Mouse (Mus musculus) left cerebral cortex, adult 2 months (tissue): ENCODE data around the gene Rabgap1l. TPM values are rescaled to one million over a fixed set of nuclear protein-coding genes. Genes with fewer than 3 reads are reported as not detected.
"Not testable (repeated sequence)": the region's sequence is repeated elsewhere in the genome, so short reads cannot be mapped to it uniquely, and the experiment has no call there.

Source experiments
- DNase-seq, 2 experiments: peaks; one replicate each; pipeline ENCODE4 v3.0.0; 2021 to 2022; ENCODE audit warnings: low spot score in 2 of 2, mixed read lengths in 1 of 2; ENCODE audit errors: extremely low spot score in 1 of 2
- H3K27ac ChIP-seq: fragments of 200-600 bp; 2 replicates; pipeline ENCODE4 v1.8.1; 2022
- H3K4me3 ChIP-seq: fragments of 200-600 bp; 2 replicates; pipeline ENCODE4 v1.8.1; 2022
- CTCF ChIP-seq: fragments of 200-600 bp; IDR thresholded peaks from 2 replicates; pipeline ENCODE4 v1.8.1; 2022; ENCODE audit warnings: antibody characterized with exemption, mild to moderate bottlenecking, moderate library complexity
- intact Hi-C: fragments of 180-260 bp; cut with DNase I; formaldehyde crosslinking; loops from one replicate; pipeline ENCODE4 v1.15.1; 2025
- total RNA-seq, 2 experiments: library from RNA; stranded (reverse); gene quantifications; 2 replicates each; pipeline ENCODE4 v1.2.3; 2021

Gene Rabgap1l
- total RNA-seq, 2 experiments from 2014 or later: 195 to 202 TPM

- Histone ChIP-seq H3K4me3 (no peak overlapping the region), H3K27ac (no peak overlapping the region)
- TF ChIP-seq CTCF: no peak
- intact Hi-C loops: no loop called here
- DNase-seq: no peak
These were observed 186.6 kb downstream of the Rabgap1l start for GRCm38 (mm10) chr1:160606425-160606824.

GRCm38 (mm10) chr1:160603312-160603711, 189.7 kb downstream of the Rabgap1l start:
- DNase-seq, intact Hi-C loops, H3K4me3 ChIP-seq, H3K27ac ChIP-seq: not testable (repeated sequence)

DNA sequence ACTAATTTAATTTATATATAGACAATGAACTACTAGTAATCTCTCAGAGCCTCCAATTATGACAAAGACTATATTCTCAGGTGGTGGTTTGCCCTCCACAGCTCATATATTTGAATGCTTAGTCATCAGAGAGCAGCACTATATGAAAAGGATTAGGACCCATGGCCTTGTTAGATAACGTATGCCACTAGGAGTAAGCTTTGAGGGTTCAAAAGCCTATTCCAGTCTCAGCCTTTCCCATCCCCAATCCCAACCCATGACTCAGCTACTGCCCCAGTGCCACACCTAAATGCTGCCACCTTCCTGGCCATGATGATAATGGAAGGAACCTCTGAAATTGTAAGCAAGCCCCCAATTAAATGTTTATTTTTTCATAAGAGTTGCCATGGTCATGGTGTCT, 195.6 kb downstream of the Rabgap1l start:
- DNase-seq: no peak
- intact Hi-C loops: no loop called here
- no peak overlapping the region for H3K27ac ChIP-seq
- TF ChIP-seq CTCF: no peak
- H3K4me3 ChIP-seq: no peak overlapping the region

DNA sequence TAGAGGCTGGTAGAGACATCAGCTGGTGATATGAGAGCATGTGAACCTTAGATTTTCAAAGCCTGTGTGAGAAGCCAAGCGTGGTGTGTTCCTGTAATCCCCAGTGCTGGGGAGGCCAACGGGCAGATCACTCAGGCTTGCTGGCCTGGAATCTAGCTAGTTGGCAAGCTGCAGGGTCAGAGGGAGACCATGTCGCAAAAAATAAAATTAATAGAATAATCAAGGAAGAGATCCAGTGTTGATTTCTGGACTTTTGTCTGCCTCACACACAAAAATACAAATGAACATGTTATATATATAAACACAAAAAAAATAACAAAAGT, 196.1 kb downstream of the Rabgap1l start:
- Histone ChIP-seq H3K27ac (no peak overlapping the region), H3K4me3 (no peak overlapping the region)
- DNase-seq: no peak
- intact Hi-C loops: no loop called here
- TF ChIP-seq CTCF: no peak

DNA sequence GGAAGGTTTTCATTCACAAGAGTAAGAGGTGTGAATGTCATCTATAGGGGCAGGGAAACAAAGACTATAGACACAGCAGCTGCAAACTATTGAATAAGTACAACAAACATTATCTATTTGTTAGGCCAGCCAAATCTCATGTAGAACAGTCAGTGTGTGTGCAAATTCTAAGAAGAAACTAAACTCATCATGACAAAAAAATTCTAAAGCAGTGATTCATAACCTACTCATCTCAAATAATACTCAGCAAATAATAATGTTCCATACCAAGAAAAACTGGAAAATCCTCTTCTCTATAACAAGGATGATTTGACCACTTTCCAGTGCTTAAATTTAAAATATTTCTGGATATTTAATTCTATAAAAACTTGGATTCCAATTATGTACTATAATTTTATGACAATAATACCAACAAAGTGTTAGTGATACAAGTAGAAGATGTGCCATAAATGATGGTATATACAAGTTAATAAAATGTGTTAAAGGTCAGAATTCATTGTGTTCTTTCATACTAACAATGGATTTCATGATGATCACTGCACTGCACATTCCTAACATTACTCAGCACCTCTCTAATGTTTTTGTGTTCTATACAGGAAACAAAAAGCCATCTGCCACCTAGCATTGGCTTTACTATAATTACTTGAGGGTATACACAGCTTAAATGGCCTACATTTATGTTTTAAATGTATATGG, 196.6 kb downstream of the Rabgap1l start:
- no peak for DNase-seq
- no peak for TF ChIP-seq CTCF
- no peak overlapping the region for H3K27ac ChIP-seq
- H3K4me3 ChIP-seq: no peak overlapping the region
- intact Hi-C loops: no loop called here

DNA sequence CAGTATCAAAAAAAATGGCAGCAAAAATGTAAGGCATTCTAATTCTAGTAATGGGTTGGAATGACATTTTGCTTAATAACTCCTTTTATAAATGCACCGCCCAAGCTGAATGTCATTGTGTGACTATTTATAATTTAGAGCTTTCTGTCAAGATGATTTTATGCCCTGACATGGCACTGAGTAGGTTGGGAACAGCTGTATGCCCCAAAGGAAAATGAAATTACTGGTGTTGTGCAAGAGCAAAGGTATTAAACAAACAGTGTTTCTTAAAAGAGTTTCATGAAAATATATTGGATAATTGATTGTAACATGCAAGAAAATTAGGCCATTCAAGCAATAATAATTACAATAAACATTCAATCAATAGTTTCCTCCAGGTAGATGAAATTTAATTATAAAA, 198.4 kb downstream of the Rabgap1l start:
- Histone ChIP-seq H3K4me3 (no peak overlapping the region), H3K27ac (no peak overlapping the region)
- TF ChIP-seq CTCF: no peak
- no peak for DNase-seq
- intact Hi-C loops: no loop called here

DNA sequence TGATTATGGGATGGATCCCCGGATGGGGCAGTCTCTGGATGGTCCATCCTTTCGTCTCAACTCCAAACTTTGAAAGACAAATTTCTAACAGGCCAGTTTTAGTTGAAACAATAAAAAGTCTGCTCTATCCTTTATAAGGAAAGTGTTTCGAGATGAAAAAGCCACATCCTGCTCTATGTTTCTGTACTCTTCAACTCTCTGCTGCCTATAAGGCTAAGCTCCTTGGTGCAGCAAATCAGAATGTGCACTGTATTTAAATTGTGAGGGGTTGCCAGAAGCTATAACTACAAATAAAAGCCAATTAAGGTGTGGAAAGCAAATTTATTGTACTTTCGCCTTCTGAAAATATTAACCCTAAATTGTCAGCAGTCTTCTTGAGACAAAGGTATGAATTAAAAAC, 198.9 kb downstream of the Rabgap1l start:
- no peak for TF ChIP-seq CTCF
- no peak for DNase-seq
- H3K27ac ChIP-seq: no peak overlapping the region
- intact Hi-C loops: no loop called here
- no peak overlapping the region for H3K4me3 ChIP-seq

DNA sequence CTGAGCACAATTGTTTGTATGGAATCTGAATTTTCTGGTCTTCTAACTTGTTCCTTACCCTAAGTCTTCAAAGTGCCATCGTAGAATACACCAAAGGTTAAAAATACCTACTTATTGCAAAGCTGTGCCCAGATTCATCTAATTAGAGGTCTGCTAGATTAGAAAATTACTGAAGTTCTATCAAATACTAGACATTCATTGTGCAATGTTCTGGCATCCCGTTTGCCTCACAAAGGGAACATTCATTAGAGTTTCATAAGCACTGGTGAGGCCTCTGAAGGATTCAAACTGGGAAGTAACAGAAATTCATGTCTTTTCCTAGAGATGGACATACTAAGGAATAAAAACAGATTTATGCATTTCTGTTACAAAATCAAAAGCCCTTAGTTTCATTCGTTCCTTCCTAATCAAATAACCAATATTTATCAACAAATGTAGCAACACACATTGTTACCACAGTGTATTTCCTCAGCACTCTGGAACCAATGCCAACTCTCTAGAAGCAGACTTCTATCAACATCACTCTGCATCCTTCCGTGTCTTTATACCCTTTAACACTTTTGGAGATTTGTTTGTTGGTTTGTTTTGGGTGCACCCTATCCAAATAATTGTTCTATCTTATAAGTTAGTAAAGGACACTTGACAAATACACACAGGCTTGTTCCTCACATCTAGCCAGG, 204.0 kb downstream of the Rabgap1l start:
- intact Hi-C loops: no loop called here
- H3K4me3 ChIP-seq: no peak overlapping the region
- DNase-seq: no peak
- no peak for TF ChIP-seq CTCF
- peak overlapping the region; percentile 16; the same call in 1 of the 2 replicates for H3K27ac ChIP-seq

DNA sequence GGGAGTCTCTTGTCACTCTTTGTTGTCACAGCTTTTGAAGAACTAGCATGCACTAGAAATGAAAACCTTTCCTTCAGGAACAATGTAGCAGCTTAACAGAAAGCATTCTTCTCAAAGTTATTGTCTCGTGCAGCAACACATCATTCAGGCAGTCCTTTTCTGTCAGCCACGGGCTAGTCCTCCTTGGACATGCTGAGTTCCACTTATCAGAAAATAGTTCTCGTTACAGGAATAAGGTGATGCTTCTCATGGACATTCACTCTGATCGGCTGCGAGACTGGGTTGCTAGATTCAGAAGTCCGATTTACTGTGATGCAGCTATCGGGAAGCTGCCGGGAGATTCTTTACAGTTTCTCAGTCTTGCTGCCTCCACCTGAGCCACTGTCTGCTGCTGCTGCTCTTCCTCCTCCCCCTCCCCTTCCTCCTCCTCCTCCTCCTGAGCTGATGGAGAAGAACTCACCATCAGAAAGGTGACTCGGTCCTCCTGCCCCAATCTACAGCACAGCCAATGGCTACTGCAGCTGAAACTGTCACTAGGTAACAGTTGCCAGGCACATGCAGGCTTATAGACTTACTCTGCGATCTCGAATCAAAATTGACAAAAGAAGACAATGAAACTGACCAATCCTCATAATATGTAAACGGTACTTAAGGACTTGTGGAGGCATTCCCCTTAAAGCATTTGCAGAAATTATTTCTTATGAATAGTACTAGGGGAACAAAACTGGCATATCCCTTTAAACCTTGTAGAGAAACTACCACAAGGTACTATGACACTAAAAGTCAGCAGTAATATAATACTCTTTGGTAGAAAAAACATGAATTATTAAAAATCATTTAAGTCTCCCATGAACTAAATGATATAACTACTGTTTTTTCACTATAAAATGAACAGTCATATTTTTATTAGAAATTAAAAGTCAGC, 213.4 kb downstream of the Rabgap1l start:
- Histone ChIP-seq H3K27ac (peak overlapping the region; percentile 69), H3K4me3 (peak overlapping the region; percentile 44)
- DNase-seq: peak in 1 of 2 experiments; percentile 24
- TF ChIP-seq CTCF: no peak
- intact Hi-C loops: no loop called here

GRCm38 (mm10) chr1:160576124-160576523, 216.9 kb downstream of the Rabgap1l start:
- H3K4me3 ChIP-seq: no peak overlapping the region
- H3K27ac ChIP-seq: no peak overlapping the region
- intact Hi-C loops: no loop called here
- no peak for DNase-seq
- no peak for TF ChIP-seq CTCF

GRCm38 (mm10) chr1:160574039-160574438, 219.0 kb downstream of the Rabgap1l start:
- intact Hi-C loops: no loop called here
- no peak overlapping the region for H3K4me3 ChIP-seq
- no peak overlapping the region for H3K27ac ChIP-seq
- DNase-seq: no peak
- no peak for TF ChIP-seq CTCF

- no peak for DNase-seq
- no peak for TF ChIP-seq CTCF
These were observed 226.6 kb downstream of the Rabgap1l start for GRCm38 (mm10) chr1:160566458-160566857.

More at GRCm38 (mm10) chr1:160566458-160566857, 226.6 kb downstream of the Rabgap1l start:
- H3K27ac ChIP-seq: no peak overlapping the region
- H3K4me3 ChIP-seq: no peak overlapping the region
- intact Hi-C loops: no loop called here
